Mouse (Mus musculus): ENCODE data around the gene Adamts18. TPM values are rescaled to one million over a fixed set of nuclear protein-coding genes. Genes with fewer than 3 reads are reported as not detected.

The Adamts18 gene
- polyA plus RNA-seq, 1 experiment from 2014 or later, result not detected

DNA sequence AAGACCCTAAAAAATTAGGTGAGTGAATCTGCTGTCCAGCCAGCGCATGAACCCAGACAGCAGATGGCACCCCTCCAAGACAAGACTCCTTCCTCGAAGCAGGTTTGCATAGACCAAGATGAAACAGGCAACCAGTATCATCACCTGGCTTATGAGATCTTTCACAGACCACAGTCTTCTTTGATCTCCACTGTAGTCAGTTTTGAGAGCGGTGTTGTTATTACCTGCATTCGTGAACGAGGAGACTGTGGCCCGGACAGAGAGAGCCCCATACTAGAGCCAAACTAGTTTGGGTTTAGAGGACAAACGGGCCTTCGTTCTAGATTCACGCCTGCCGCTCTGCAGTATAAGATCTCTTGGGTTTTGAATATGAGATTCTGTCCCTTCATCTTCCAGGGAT lies 178.6 kb downstream of the Adamts18 start:
- Histone ChIP-seq H3K4me2 (ENCODE audit: low read depth, low read length) (no peak overlapping the region), H3K4me3 (ENCODE audit: low read depth, low read length) (no peak overlapping the region), H3K4me1 (ENCODE audit: insufficient read depth) (no peaks in the 10 kb centered on the region), H3K27me3 (ENCODE audit: insufficient read depth, low read length) (no peaks in the 10 kb centered on the region), H3K36me3 (replicated peaks; ENCODE audit: insufficient read depth, low read length) (no peaks in the 10 kb centered on the region), H3K9me3 (ENCODE audit: low read length) (no peaks in the 10 kb centered on the region), H3K9ac (replicated peaks) (no peak overlapping the region), H3K27ac (ENCODE audit: low read depth) (no peak overlapping the region)
- WGBS (ENCODE audit: insufficient replicate concordance), result 86% methylated on average over 10 of the region's 10 CpGs
- TF ChIP-seq EP300 (IDR thresholded peaks at IDR 0.05; ENCODE audit: low read depth) (no peak), CTCF (IDR thresholded peaks at IDR 0.05; ENCODE audit: low read depth) (no peak)
- DNase-seq (no peak), ATAC-seq (no peak)

- ATAC-seq, result no peak
- H3K27me3 ChIP-seq (ENCODE audit: insufficient read depth, low read length), result no peaks in the 10 kb centered on the region
- TF ChIP-seq CTCF (IDR thresholded peaks at IDR 0.05; ENCODE audit: low read depth) (no peak), EP300 (IDR thresholded peaks at IDR 0.05; ENCODE audit: low read depth) (no peak)
Measured at GRCm38 (mm10) chr8:113666714-113667432, 181.7 kb downstream of the Adamts18 start.

GRCm38 (mm10) chr8:113665951-113666350 lies 182.6 kb downstream of the Adamts18 start:
- TF ChIP-seq CTCF (IDR thresholded peaks at IDR 0.05; ENCODE audit: low read depth) (no peak), EP300 (IDR thresholded peaks at IDR 0.05; ENCODE audit: low read depth) (no peak)
- H3K4me1 ChIP-seq (ENCODE audit: insufficient read depth), result no peaks in the 10 kb centered on the region
- WGBS (ENCODE audit: insufficient replicate concordance), result 80% methylated on average over 8 of the region's 8 CpGs
- no peaks in the 10 kb centered on the region for H3K36me3 ChIP-seq (replicated peaks; ENCODE audit: insufficient read depth, low read length)
- no peaks in the 10 kb centered on the region for H3K9me3 ChIP-seq (ENCODE audit: low read length)
- H3K27me3 ChIP-seq (ENCODE audit: insufficient read depth, low read length), result no peaks in the 10 kb centered on the region
- no peak overlapping the region for H3K27ac ChIP-seq (ENCODE audit: low read depth)
- H3K9ac ChIP-seq (replicated peaks), result no peak overlapping the region
- ATAC-seq (no peak), DNase-seq (no peak)
- no peak overlapping the region for H3K4me2 ChIP-seq (ENCODE audit: low read depth, low read length)
- H3K4me3 ChIP-seq (ENCODE audit: low read depth, low read length), result no peak overlapping the region

More at GRCm38 (mm10) chr8:113666714-113667432, 181.7 kb downstream of the Adamts18 start:
- Histone ChIP-seq H3K4me3 (ENCODE audit: low read depth, low read length) (no peak overlapping the region), H3K4me1 (ENCODE audit: insufficient read depth) (no peaks in the 10 kb centered on the region), H3K36me3 (replicated peaks; ENCODE audit: insufficient read depth, low read length) (no peaks in the 10 kb centered on the region), H3K9ac (replicated peaks) (no peak overlapping the region), H3K9me3 (ENCODE audit: low read length) (no peaks in the 10 kb centered on the region), H3K4me2 (ENCODE audit: low read depth, low read length) (no peak overlapping the region), H3K27ac (ENCODE audit: low read depth) (no peak overlapping the region)
- no peak for DNase-seq
- 70% methylated on average over 16 of the region's 16 CpGs for WGBS (ENCODE audit: insufficient replicate concordance)

DNA sequence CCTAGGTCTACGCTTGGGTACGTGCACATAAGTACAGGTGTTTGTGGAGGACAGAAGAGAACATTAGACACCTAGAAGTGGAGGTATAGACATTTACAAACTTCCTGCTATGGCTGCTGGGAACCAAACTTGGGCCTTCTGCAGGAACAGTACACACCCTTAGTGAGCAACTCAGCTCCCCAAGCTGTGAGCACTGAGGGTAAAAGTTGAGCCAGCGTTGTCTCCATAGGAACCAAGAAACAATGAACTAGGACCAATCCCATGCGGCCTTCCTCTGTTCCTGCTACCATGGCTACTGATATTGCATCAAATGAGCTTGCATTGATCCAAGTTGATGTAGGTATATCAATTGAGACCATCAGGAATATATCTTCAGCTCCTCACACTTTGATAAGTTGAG lies 183.5 kb downstream of the Adamts18 start:
- no peak for ATAC-seq
- Histone ChIP-seq H3K27ac (ENCODE audit: low read depth) (no peak overlapping the region), H3K4me1 (ENCODE audit: insufficient read depth) (no peaks in the 10 kb centered on the region), H3K9ac (replicated peaks) (no peak overlapping the region), H3K36me3 (replicated peaks; ENCODE audit: insufficient read depth, low read length) (no peaks in the 10 kb centered on the region), H3K27me3 (ENCODE audit: insufficient read depth, low read length) (no peaks in the 10 kb centered on the region), H3K4me2 (ENCODE audit: low read depth, low read length) (no peak overlapping the region), H3K9me3 (ENCODE audit: low read length) (no peaks in the 10 kb centered on the region), H3K4me3 (ENCODE audit: low read depth, low read length) (no peak overlapping the region)
- 69% methylated on average over 4 of the region's 4 CpGs for WGBS (ENCODE audit: insufficient replicate concordance)
- no peak for TF ChIP-seq EP300 (IDR thresholded peaks at IDR 0.05; ENCODE audit: low read depth)
- no peak for TF ChIP-seq CTCF (IDR thresholded peaks at IDR 0.05; ENCODE audit: low read depth)
- DNase-seq, result no peak

- Histone ChIP-seq H3K36me3 (replicated peaks; ENCODE audit: insufficient read depth, low read length) (no peaks in the 10 kb centered on the region), H3K4me2 (ENCODE audit: low read depth, low read length) (no peak overlapping the region), H3K9me3 (ENCODE audit: low read length) (no peaks in the 10 kb centered on the region), H3K4me1 (ENCODE audit: insufficient read depth) (no peaks in the 10 kb centered on the region), H3K4me3 (ENCODE audit: low read depth, low read length) (no peak overlapping the region), H3K27me3 (ENCODE audit: insufficient read depth, low read length) (no peaks in the 10 kb centered on the region), H3K9ac (replicated peaks) (no peak overlapping the region), H3K27ac (ENCODE audit: low read depth) (no peak overlapping the region)
- DNase-seq (peak; percentile 61), ATAC-seq (no peak)
- 12% methylated on average over 2 of the region's 2 CpGs for WGBS (ENCODE audit: insufficient replicate concordance)
- peak; percentile 85 for TF ChIP-seq CTCF (IDR thresholded peaks at IDR 0.05; ENCODE audit: low read depth)
- TF ChIP-seq EP300 (IDR thresholded peaks at IDR 0.05; ENCODE audit: low read depth), result no peak
Measured at GRCm38 (mm10) chr8:113664544-113664943, 184.0 kb downstream of the Adamts18 start.

GRCm38 (mm10) chr8:113660128-113660527 lies 188.4 kb downstream of the Adamts18 start:
- H3K4me2 ChIP-seq (ENCODE audit: low read depth, low read length), result no peak overlapping the region
- DNase-seq (no peak), ATAC-seq (no peak)
- no peak overlapping the region for H3K9ac ChIP-seq (replicated peaks)
- no peaks in the 10 kb centered on the region for H3K27me3 ChIP-seq (ENCODE audit: insufficient read depth, low read length)
- no peaks in the 10 kb centered on the region for H3K4me1 ChIP-seq (ENCODE audit: insufficient read depth)
- no peak overlapping the region for H3K4me3 ChIP-seq (ENCODE audit: low read depth, low read length)
- H3K36me3 ChIP-seq (replicated peaks; ENCODE audit: insufficient read depth, low read length), result no peaks in the 10 kb centered on the region
- no peaks in the 10 kb centered on the region for H3K9me3 ChIP-seq (ENCODE audit: low read length)
- 80% methylated on average over 1 of the region's 1 CpGs for WGBS (ENCODE audit: insufficient replicate concordance)
- no peak overlapping the region for H3K27ac ChIP-seq (ENCODE audit: low read depth)
- no peak for TF ChIP-seq EP300 (IDR thresholded peaks at IDR 0.05; ENCODE audit: low read depth)
- 0 out of 2 replicates have a peak, but pooled peaks have one; percentile 16 for TF ChIP-seq CTCF (IDR thresholded peaks at IDR 0.05; ENCODE audit: low read depth)
